9 mouse cellular contexts compared by ENCODE assay signal in the genomic region with DNA sequence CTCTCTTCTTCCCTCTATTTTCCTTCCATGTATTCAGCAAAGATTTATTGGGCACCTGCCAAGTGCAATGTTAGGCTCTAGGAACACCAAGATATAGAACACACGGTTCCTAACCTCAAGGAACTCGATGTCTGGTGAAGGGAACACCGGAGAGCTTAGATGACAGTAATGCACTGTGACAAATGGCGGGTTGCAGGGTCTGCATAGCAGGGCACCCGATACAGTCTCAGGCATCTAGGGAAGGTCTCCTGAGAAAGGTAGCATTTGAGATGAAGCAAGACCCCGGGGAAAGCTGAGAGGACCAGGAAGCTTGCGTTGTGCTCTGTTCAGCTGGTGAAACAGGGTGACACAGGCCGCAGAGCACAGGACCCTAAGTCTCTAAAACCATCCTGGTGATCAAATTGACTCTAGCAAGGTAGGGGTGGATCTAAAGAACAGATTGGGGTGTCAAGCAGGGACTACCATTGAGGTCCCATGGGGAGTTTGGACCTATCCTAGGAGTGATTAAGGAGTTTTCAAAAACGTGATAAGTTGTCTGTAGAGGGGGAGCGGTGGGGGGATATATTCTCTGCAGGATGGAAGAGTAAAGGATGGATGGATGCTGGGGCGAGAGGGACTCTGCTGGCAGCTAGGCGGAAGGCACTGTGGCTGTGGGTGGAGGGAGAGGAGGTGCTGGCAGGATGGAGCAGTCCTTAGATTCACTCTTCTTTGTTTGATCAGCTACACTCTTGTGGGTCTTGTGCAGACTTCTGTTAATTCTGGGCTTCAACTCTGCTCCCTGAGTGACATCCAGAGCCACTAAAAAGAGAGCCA. TPM values are rescaled to one million over a fixed set of nuclear protein-coding genes. Genes with fewer than 3 reads are reported as not detected.
DNase-seq lines count a peak whose midpoint lies in the region; ATAC-seq lines count a peak whose summit lies in the region.
"Had no signal": no experiment of that assay in that cellular context is flagged by ENCODE, and none has a peak within 500 bp of the region (broad histone marks: within the 10 kb centered on the region; RNA-seq: fewer than 3 reads in every experiment).

No protein-coding gene starts in this region.

- H3K4me3 ChIP-seq in heart, embryonic 12.5 days: no peak overlapping the region
- no peak overlapping the region; the same call in 1 of the 2 replicates for H3K4me3 ChIP-seq in limb, embryonic 11.5 days (ENCODE audit: low read depth, low read length)
- H3K4me3 ChIP-seq: myocyte had no signal

- H3K9me3 ChIP-seq in heart, embryonic 12.5 days (replicated peaks): peaks cover 7% of the 10 kb centered on the region
- H3K9me3 ChIP-seq in limb, embryonic 11.5 days (ENCODE audit: control insufficient read depth, low read length): peaks cover 6% of the 10 kb centered on the region

- no peak overlapping the region for H3K9ac ChIP-seq in heart, embryonic 12.5 days
- no peak overlapping the region for H3K9ac ChIP-seq in limb, embryonic 11.5 days (ENCODE audit: low read length)

- 53% methylated on average over 12 of the region's 12 CpGs for WGBS in heart, embryonic 12.5 days
- WGBS in limb, embryonic 11.5 days: 37% methylated on average over 12 of the region's 12 CpGs

- intact Hi-C loops in left cerebral cortex, postnatal 4 days (cut with DNase I): loop anchor here (2.0 to 5.0 kb wide), 3 partner anchors 246 to 404 kb away; no protein-coding TSS in a partner anchor

- H3K27ac ChIP-seq in heart, embryonic 12.5 days (ENCODE audit: poor library complexity, severe bottlenecking): no peak overlapping the region
- H3K27ac ChIP-seq in limb, embryonic 11.5 days (replicated peaks; ENCODE audit: low read depth, low read length): no peak overlapping the region

- H3K36me3 ChIP-seq in heart, embryonic 12.5 days: no peaks in the 10 kb centered on the region
- H3K36me3 ChIP-seq in limb, embryonic 11.5 days (ENCODE audit: control insufficient read depth, insufficient read depth, low read length): no peaks in the 10 kb centered on the region

- H3K4me1 ChIP-seq in heart, embryonic 12.5 days (replicated peaks): peaks cover 25% of the 10 kb centered on the region
- peaks cover 32% of the 10 kb centered on the region for H3K4me1 ChIP-seq in limb, embryonic 11.5 days (ENCODE audit: control insufficient read depth, insufficient read depth, low read length)

- no peak for ATAC-seq in heart, embryonic 12.5 days (ENCODE audit: insufficient number of reproducible peaks, low FRiP score)
- no peak for ATAC-seq in limb, embryonic 11.5 days (ENCODE audit: insufficient number of reproducible peaks, low FRiP score, low TSS enrichment, low read depth)

- H3K27me3 ChIP-seq in heart, embryonic 12.5 days (replicated peaks): peaks cover 21% of the 10 kb centered on the region
- H3K27me3 ChIP-seq in limb, embryonic 11.5 days (ENCODE audit: control insufficient read depth, insufficient read depth, low read length): peaks cover 2% of the 10 kb centered on the region; the same call in 1 of the 2 replicates

- DNase-seq in kidney, adult 18-20 months: peak; percentile 30
- no peak for DNase-seq in kidney, postnatal 4 days
- peak; percentile 48 for DNase-seq in brain, adult 2 months (ENCODE audit: low read depth, low spot score)
- peak; percentile 22 for DNase-seq in limb, embryonic 11.5 days (ENCODE audit: low spot score)
- no peak for DNase-seq in adrenal gland, adult 2 months
- no peak for DNase-seq in right cerebral cortex, postnatal 14 days
- DNase-seq in left cerebral cortex, postnatal 4 days: no peak

- H3K4me2 ChIP-seq in heart, embryonic 12.5 days: peak overlapping the region; percentile 77
- H3K4me2 ChIP-seq in limb, embryonic 11.5 days (ENCODE audit: low read depth, severe bottlenecking): peak overlapping the region; percentile 63

RNA-seq across cellular contexts. Expression of gene Nnmt, which starts 43.5 kb away (rescaled TPM):
- polyA plus RNA-seq in heart, embryonic 12.5 days (2016; fragmentation: Nextera tagmentation; extraction: Ambion mirVana): 3.1 and 3.3 TPM in 2 replicates
- 0.52 and 0.62 TPM in 2 replicates for polyA plus RNA-seq in limb, embryonic 11.5 days (2014; fragmentation: Nextera tagmentation; extraction: Ambion mirVana)
- total RNA-seq in adrenal gland, adult 2 months (2021): 100 to 1,000 TPM in 1 of 2 experiments, 10 to 100 TPM in 1; 25.8 to 147 TPM
- 4.1 and 9.5 TPM in 2 replicates for polyA plus RNA-seq in adrenal gland, adult 2 months (2012; rRNA removed)
- 1 to 10 TPM; 7.2 to 8.2 TPM for total RNA-seq in left cerebral cortex, postnatal 4 days (2021)

Comparison
In these comparisons a context has a peak if more than half of its experiments do, and no peak if none do; other contexts are left out.
1. DNase-seq: peak in kidney, adult 18-20 months (single experiment), brain, adult 2 months (single experiment) and limb, embryonic 11.5 days (single experiment); none in kidney, postnatal 4 days (0 of 2), adrenal gland, adult 2 months (single experiment), right cerebral cortex, postnatal 14 days (single experiment) and left cerebral cortex, postnatal 4 days (single experiment).